Mouse (Mus musculus) heart, embryonic 16.5 days (tissue): ENCODE measurements around the gene Aloxe3. TPM values are rescaled to one million over a fixed set of nuclear protein-coding genes. Genes with fewer than 3 reads are reported as not detected.

Experiments
- ATAC-seq: fragments of 200-750 bp; cut with Nextera tagmentation; replicated peaks from 2 replicates; pipeline ENCODE4 v1.8.0; 2017; ENCODE audit warnings: moderate number of reproducible peaks; ENCODE audit not compliant: insufficient read depth, low FRiP score; ENCODE audit errors: extremely low read depth
- H3K27ac ChIP-seq: fragments of 300-500 bp; sonication (generic); 2 replicates; pipeline ENCODE4 v1.5.1; 2014; ENCODE audit warnings: mild to moderate bottlenecking, low read length, control low read depth, moderate library complexity
- H3K27me3 ChIP-seq: fragments of 300-500 bp; sonication (generic); 2 replicates; pipeline ENCODE4 v1.6.1; 2014; ENCODE audit warnings: low read length, mixed read lengths; ENCODE audit not compliant: control insufficient read depth, insufficient read depth
- H3K36me3 ChIP-seq: fragments of 300-500 bp; sonication (generic); 2 replicates; pipeline ENCODE4 v1.6.1; 2014; ENCODE audit not compliant: control insufficient read depth, insufficient read depth
- H3K4me1 ChIP-seq: fragments of 300-500 bp; sonication (generic); 2 replicates; pipeline ENCODE4 v1.6.1; 2014; ENCODE audit warnings: low read length, mixed read lengths; ENCODE audit not compliant: control insufficient read depth, insufficient read depth
- H3K4me2 ChIP-seq: fragments of 300-500 bp; sonication (generic); 2 replicates; pipeline ENCODE4 v1.6.1; 2014; ENCODE audit warnings: low read depth, mild to moderate bottlenecking, control low read depth, low read length
- H3K4me3 ChIP-seq: fragments of 300-500 bp; sonication (generic); 2 replicates; pipeline ENCODE4 v1.5.1; 2014; ENCODE audit warnings: mild to moderate bottlenecking, control low read depth, low read length
- H3K9ac ChIP-seq: fragments of 300-500 bp; sonication (generic); 2 replicates; pipeline ENCODE4 v1.6.1; 2014; ENCODE audit warnings: low read length, control low read depth
- H3K9me3 ChIP-seq: fragments of 300-500 bp; sonication (generic); replicated peaks from 2 replicates; pipeline ENCODE4 v1.6.1; 2016; ENCODE audit warnings: low read length; ENCODE audit not compliant: control insufficient read depth
- WGBS: fragments of 180-500 bp; shearing (Covaris S2); extraction: QIAGEN DNeasy Blood & Tissue Kit; methylation state at CpG from one replicate; pipeline ENCODE4 v1.1.7; 2014; 5-methylcytosine and 5-hydroxymethylcytosine counted together
- polyA plus RNA-seq: library from polyadenylated mRNA; unstranded; fragments of >200 nt; fragmentation: Nextera tagmentation; extraction: Ambion mirVana; gene quantifications from 2 replicates; pipeline ENCODE4 v1.2.1, GENCODE M21; 2015

Gene Aloxe3
- polyA plus RNA-seq, 1 experiment from 2014 or later, result 0.08 TPM

GRCm38 (mm10) chr11:69171626-69172025 lies 45.9 kb downstream of the Aloxe3 start:
- Histone ChIP-seq H3K4me2 (no peak overlapping the region), H3K36me3 (no peaks in the 10 kb centered on the region), H3K9me3 (no peaks in the 10 kb centered on the region), H3K4me1 (no peaks in the 10 kb centered on the region), H3K27me3 (no peaks in the 10 kb centered on the region), H3K27ac (no peak overlapping the region), H3K9ac (no peak overlapping the region), H3K4me3 (no peak overlapping the region)
- WGBS, result 26% methylated on average over 7 of the region's 7 CpGs
- no peak for ATAC-seq

- Histone ChIP-seq H3K27ac (no peak overlapping the region), H3K4me3 (no peak overlapping the region), H3K36me3 (no peaks in the 10 kb centered on the region), H3K4me1 (no peaks in the 10 kb centered on the region), H3K4me2 (no peak overlapping the region), H3K9ac (no peak overlapping the region), H3K9me3 (no peaks in the 10 kb centered on the region), H3K27me3 (no peaks in the 10 kb centered on the region)
- no peak for ATAC-seq
- WGBS, result 83% methylated on average over 2 of the region's 2 CpGs
Measured at GRCm38 (mm10) chr11:69172606-69173005, 46.9 kb downstream of the Aloxe3 start.

- Histone ChIP-seq H3K4me1 (no peaks in the 10 kb centered on the region), H3K27me3 (no peaks in the 10 kb centered on the region), H3K4me3 (no peak overlapping the region), H3K9me3 (no peaks in the 10 kb centered on the region), H3K36me3 (no peaks in the 10 kb centered on the region), H3K4me2 (no peak overlapping the region), H3K27ac (no peak overlapping the region), H3K9ac (no peak overlapping the region)
- WGBS, result 70% methylated on average over 7 of the region's 7 CpGs
- ATAC-seq, result no peak
Measured at GRCm38 (mm10) chr11:69174722-69175121, 49.0 kb downstream of the Aloxe3 start.

- ATAC-seq, result no peak
- no peaks in the 10 kb centered on the region for H3K9me3 ChIP-seq
- no peaks in the 10 kb centered on the region for H3K4me1 ChIP-seq
- no peaks in the 10 kb centered on the region for H3K27me3 ChIP-seq
- WGBS, result 84% methylated on average over 3 of the region's 3 CpGs
- no peak overlapping the region for H3K27ac ChIP-seq
- H3K36me3 ChIP-seq, result no peaks in the 10 kb centered on the region
- no peak overlapping the region for H3K4me2 ChIP-seq
- H3K9ac ChIP-seq, result no peak overlapping the region
- H3K4me3 ChIP-seq, result no peak overlapping the region
Measured at GRCm38 (mm10) chr11:69178525-69178924, 52.8 kb downstream of the Aloxe3 start.

- Histone ChIP-seq H3K9ac (no peak overlapping the region), H3K4me3 (no peak overlapping the region), H3K36me3 (no peaks in the 10 kb centered on the region), H3K27me3 (no peaks in the 10 kb centered on the region), H3K27ac (no peak overlapping the region), H3K4me2 (no peak overlapping the region), H3K9me3 (no peaks in the 10 kb centered on the region), H3K4me1 (no peaks in the 10 kb centered on the region)
- ATAC-seq, result no peak
- 36% methylated on average over 3 of the region's 3 CpGs for WGBS
Measured at GRCm38 (mm10) chr11:69179512-69179911, 53.8 kb downstream of the Aloxe3 start.

- no peak overlapping the region for H3K27ac ChIP-seq
- no peak for ATAC-seq
- no peaks in the 10 kb centered on the region for H3K4me1 ChIP-seq
- WGBS, result 88% methylated on average over 4 of the region's 4 CpGs
- H3K36me3 ChIP-seq, result no peaks in the 10 kb centered on the region
- no peaks in the 10 kb centered on the region for H3K9me3 ChIP-seq
- no peak overlapping the region for H3K4me3 ChIP-seq
- no peaks in the 10 kb centered on the region for H3K27me3 ChIP-seq
- no peak overlapping the region for H3K4me2 ChIP-seq
- H3K9ac ChIP-seq, result no peak overlapping the region
Measured at GRCm38 (mm10) chr11:69180120-69180519, 54.4 kb downstream of the Aloxe3 start.

GRCm38 (mm10) chr11:69185031-69185430 lies 59.3 kb downstream of the Aloxe3 start:
- H3K27ac ChIP-seq, result no peak overlapping the region
- no peak overlapping the region for H3K4me2 ChIP-seq
- ATAC-seq, result no peak
- no peaks in the 10 kb centered on the region for H3K9me3 ChIP-seq
- H3K4me1 ChIP-seq, result no peaks in the 10 kb centered on the region
- no peaks in the 10 kb centered on the region for H3K36me3 ChIP-seq
- H3K4me3 ChIP-seq, result no peak overlapping the region
- WGBS, result 84% methylated on average over 5 of the region's 5 CpGs
- no peak overlapping the region for H3K9ac ChIP-seq
- H3K27me3 ChIP-seq, result no peaks in the 10 kb centered on the region

GRCm38 (mm10) chr11:69185936-69186335 lies 60.2 kb downstream of the Aloxe3 start:
- WGBS, result 80% methylated on average over 6 of the region's 6 CpGs
- Histone ChIP-seq H3K9ac (no peak overlapping the region), H3K27me3 (no peaks in the 10 kb centered on the region; the same call in 1 of the 2 replicates), H3K4me3 (no peak overlapping the region), H3K36me3 (no peaks in the 10 kb centered on the region), H3K9me3 (no peaks in the 10 kb centered on the region), H3K27ac (no peak overlapping the region), H3K4me1 (no peaks in the 10 kb centered on the region), H3K4me2 (no peak overlapping the region)
- no peak for ATAC-seq

GRCm38 (mm10) chr11:69192840-69193239 lies 67.1 kb downstream of the Aloxe3 start:
- H3K4me1 ChIP-seq, result peaks cover 4% of the 10 kb centered on the region; the same call in 1 of the 2 replicates
- no peak for ATAC-seq
- H3K4me2 ChIP-seq, result no peak overlapping the region
- no peaks in the 10 kb centered on the region for H3K36me3 ChIP-seq
- peaks cover 18% of the 10 kb centered on the region for H3K27me3 ChIP-seq
- WGBS, result 0% methylated on average over 1 of the region's 1 CpGs
- H3K9ac ChIP-seq, result no peak overlapping the region
- no peak overlapping the region for H3K27ac ChIP-seq
- H3K9me3 ChIP-seq, result no peaks in the 10 kb centered on the region
- H3K4me3 ChIP-seq, result no peak overlapping the region
